Mouse (Mus musculus): ENCODE measurements around the gene Lin28a. TPM values are rescaled to one million over a fixed set of nuclear protein-coding genes. Genes with fewer than 3 reads are reported as not detected.

The Lin28a gene
- polyA plus RNA-seq, 1 experiment: not detected

- Histone ChIP-seq H3K4me3 (ENCODE audit: insufficient read depth, low read length) (no peak overlapping the region), H3K4me1 (ENCODE audit: control insufficient read depth, insufficient read depth, low read length) (no peaks in the 10 kb centered on the region), H3K27ac (ENCODE audit: insufficient read depth, low read depth, low read length) (no peak overlapping the region)
- TF ChIP-seq POLR2A (IDR thresholded peaks at IDR 0.05; ENCODE audit: borderline replicate concordance, low read depth, low read length) (no peak), CTCF (IDR thresholded peaks at IDR 0.05; ENCODE audit: low read depth, low read length) (no peak)
Measured at GRCm38 (mm10) chr4:134019641-134020351, 1.2 kb upstream of the Lin28a start.

GRCm38 (mm10) chr4:134019210-134019609 is 569 bp upstream of the Lin28a start:
- TF ChIP-seq CTCF (IDR thresholded peaks at IDR 0.05; ENCODE audit: low read depth, low read length) (no peak), POLR2A (IDR thresholded peaks at IDR 0.05; ENCODE audit: borderline replicate concordance, low read depth, low read length) (no peak)
- Histone ChIP-seq H3K4me1 (ENCODE audit: control insufficient read depth, insufficient read depth, low read length) (no peaks in the 10 kb centered on the region), H3K4me3 (ENCODE audit: insufficient read depth, low read length) (no peak overlapping the region), H3K27ac (ENCODE audit: insufficient read depth, low read depth, low read length) (no peak overlapping the region)

GRCm38 (mm10) chr4:134018038-134018778 is 433 bp downstream of the Lin28a start:
- no peak overlapping the region for H3K4me3 ChIP-seq (ENCODE audit: insufficient read depth, low read length)
- H3K27ac ChIP-seq (ENCODE audit: insufficient read depth, low read depth, low read length): no peak overlapping the region
- H3K4me1 ChIP-seq (ENCODE audit: control insufficient read depth, insufficient read depth, low read length): no peaks in the 10 kb centered on the region
- no peak for TF ChIP-seq POLR2A (IDR thresholded peaks at IDR 0.05; ENCODE audit: borderline replicate concordance, low read depth, low read length)
- TF ChIP-seq CTCF (IDR thresholded peaks at IDR 0.05; ENCODE audit: low read depth, low read length): no peak

- Histone ChIP-seq H3K4me3 (ENCODE audit: insufficient read depth, low read length) (no peak overlapping the region), H3K27ac (ENCODE audit: insufficient read depth, low read depth, low read length) (no peak overlapping the region), H3K4me1 (ENCODE audit: control insufficient read depth, insufficient read depth, low read length) (no peaks in the 10 kb centered on the region)
- no peak for TF ChIP-seq CTCF (IDR thresholded peaks at IDR 0.05; ENCODE audit: low read depth, low read length)
- TF ChIP-seq POLR2A (IDR thresholded peaks at IDR 0.05; ENCODE audit: borderline replicate concordance, low read depth, low read length): no peak
Measured at GRCm38 (mm10) chr4:134017201-134017865, 1.3 kb downstream of the Lin28a start.

GRCm38 (mm10) chr4:134016767-134017166 is 1.9 kb downstream of the Lin28a start:
- TF ChIP-seq POLR2A (IDR thresholded peaks at IDR 0.05; ENCODE audit: borderline replicate concordance, low read depth, low read length): no peak
- TF ChIP-seq CTCF (IDR thresholded peaks at IDR 0.05; ENCODE audit: low read depth, low read length): no peak
- H3K4me1 ChIP-seq (ENCODE audit: control insufficient read depth, insufficient read depth, low read length): no peaks in the 10 kb centered on the region
- H3K27ac ChIP-seq (ENCODE audit: insufficient read depth, low read depth, low read length): no peak overlapping the region
- H3K4me3 ChIP-seq (ENCODE audit: insufficient read depth, low read length): no peak overlapping the region

GRCm38 (mm10) chr4:134016208-134016607 is 2.4 kb downstream of the Lin28a start:
- Histone ChIP-seq H3K27ac (ENCODE audit: insufficient read depth, low read depth, low read length) (no peak overlapping the region), H3K4me1 (ENCODE audit: control insufficient read depth, insufficient read depth, low read length) (no peaks in the 10 kb centered on the region), H3K4me3 (ENCODE audit: insufficient read depth, low read length) (no peak overlapping the region)
- TF ChIP-seq CTCF (IDR thresholded peaks at IDR 0.05; ENCODE audit: low read depth, low read length) (no peak), POLR2A (IDR thresholded peaks at IDR 0.05; ENCODE audit: borderline replicate concordance, low read depth, low read length) (no peak)

- no peak for TF ChIP-seq CTCF (IDR thresholded peaks at IDR 0.05; ENCODE audit: low read depth, low read length)
- no peak for TF ChIP-seq POLR2A (IDR thresholded peaks at IDR 0.05; ENCODE audit: borderline replicate concordance, low read depth, low read length)
- H3K4me1 ChIP-seq (ENCODE audit: control insufficient read depth, insufficient read depth, low read length): no peaks in the 10 kb centered on the region
- no peak overlapping the region for H3K4me3 ChIP-seq (ENCODE audit: insufficient read depth, low read length)
- no peak overlapping the region for H3K27ac ChIP-seq (ENCODE audit: insufficient read depth, low read depth, low read length)
Measured at GRCm38 (mm10) chr4:134012858-134013528, 5.6 kb downstream of the Lin28a start.

GRCm38 (mm10) chr4:134011450-134012414 is 6.9 kb downstream of the Lin28a start:
- H3K27ac ChIP-seq (ENCODE audit: insufficient read depth, low read depth, low read length): no peak overlapping the region
- TF ChIP-seq POLR2A (IDR thresholded peaks at IDR 0.05; ENCODE audit: borderline replicate concordance, low read depth, low read length) (no peak), CTCF (IDR thresholded peaks at IDR 0.05; ENCODE audit: low read depth, low read length) (no peak)
- H3K4me1 ChIP-seq (ENCODE audit: control insufficient read depth, insufficient read depth, low read length): no peaks in the 10 kb centered on the region
- H3K4me3 ChIP-seq (ENCODE audit: insufficient read depth, low read length): no peak overlapping the region
